Mouse (Mus musculus): ENCODE data around the gene Plekhb2. TPM values are rescaled to one million over a fixed set of nuclear protein-coding genes. Genes with fewer than 3 reads are reported as not detected.

The Plekhb2 gene
- polyA plus RNA-seq, 1 experiment from 2014 or later, result 62.3 TPM

GRCm38 (mm10) chr1:34819225-34819910, 30.4 kb upstream of the Plekhb2 start:
- H3K4me2 ChIP-seq (replicated peaks), result no peak overlapping the region
- H3K27ac ChIP-seq, result no peak overlapping the region
- WGBS, result 96% methylated on average over 6 of the region's 6 CpGs
- peaks cover 80% of the 10 kb centered on the region for H3K36me3 ChIP-seq
- no peaks in the 10 kb centered on the region for H3K9me3 ChIP-seq
- no peak overlapping the region for H3K9ac ChIP-seq
- no peaks in the 10 kb centered on the region for H3K4me1 ChIP-seq
- ATAC-seq (ENCODE audit: low FRiP score, low read depth), result no peak
- H3K4me3 ChIP-seq, result no peak overlapping the region
- H3K27me3 ChIP-seq (replicated peaks), result no peaks in the 10 kb centered on the region

- no peak overlapping the region for H3K4me3 ChIP-seq
- no peak overlapping the region for H3K27ac ChIP-seq
- H3K9ac ChIP-seq, result no peak overlapping the region
- H3K4me2 ChIP-seq (replicated peaks), result no peak overlapping the region
- H3K36me3 ChIP-seq, result peaks cover 61% of the 10 kb centered on the region
- H3K27me3 ChIP-seq (replicated peaks), result no peaks in the 10 kb centered on the region
- ATAC-seq (ENCODE audit: low FRiP score, low read depth), result no peak
- WGBS, result 92% methylated on average over 2 of the region's 2 CpGs
- H3K4me1 ChIP-seq, result no peaks in the 10 kb centered on the region
- no peaks in the 10 kb centered on the region for H3K9me3 ChIP-seq
These were observed 28.4 kb upstream of the Plekhb2 start for GRCm38 (mm10) chr1:34821411-34821810.

GRCm38 (mm10) chr1:34822003-34822402, 27.8 kb upstream of the Plekhb2 start:
- Histone ChIP-seq H3K9ac (no peak overlapping the region), H3K27ac (no peak overlapping the region), H3K4me2 (replicated peaks) (no peak overlapping the region), H3K27me3 (replicated peaks) (no peaks in the 10 kb centered on the region), H3K36me3 (peaks cover 61% of the 10 kb centered on the region), H3K4me1 (no peaks in the 10 kb centered on the region), H3K4me3 (no peak overlapping the region), H3K9me3 (no peaks in the 10 kb centered on the region)
- WGBS, result 90% methylated on average over 7 of the region's 7 CpGs
- ATAC-seq (ENCODE audit: low FRiP score, low read depth), result no peak

- Histone ChIP-seq H3K4me2 (replicated peaks) (no peak overlapping the region), H3K4me3 (no peak overlapping the region), H3K9ac (no peak overlapping the region), H3K36me3 (peaks cover 60% of the 10 kb centered on the region), H3K9me3 (no peaks in the 10 kb centered on the region), H3K27ac (no peak overlapping the region), H3K27me3 (replicated peaks) (no peaks in the 10 kb centered on the region), H3K4me1 (no peaks in the 10 kb centered on the region)
- no peak for ATAC-seq (ENCODE audit: low FRiP score, low read depth)
- WGBS, result 91% methylated on average over 7 of the region's 7 CpGs
These were observed 27.0 kb upstream of the Plekhb2 start for GRCm38 (mm10) chr1:34822746-34823145.

- H3K4me2 ChIP-seq (replicated peaks), result no peak overlapping the region
- no peaks in the 10 kb centered on the region for H3K4me1 ChIP-seq
- no peak overlapping the region for H3K27ac ChIP-seq
- H3K27me3 ChIP-seq (replicated peaks), result no peaks in the 10 kb centered on the region
- 89% methylated on average over 6 of the region's 6 CpGs for WGBS
- H3K36me3 ChIP-seq, result peaks cover 60% of the 10 kb centered on the region
- H3K9ac ChIP-seq, result no peak overlapping the region
- no peaks in the 10 kb centered on the region for H3K9me3 ChIP-seq
- H3K4me3 ChIP-seq, result no peak overlapping the region
- ATAC-seq (ENCODE audit: low FRiP score, low read depth), result no peak
These were observed 26.4 kb upstream of the Plekhb2 start for GRCm38 (mm10) chr1:34823353-34823752.

- Histone ChIP-seq H3K27ac (no peak overlapping the region), H3K27me3 (replicated peaks) (no peaks in the 10 kb centered on the region), H3K4me1 (no peaks in the 10 kb centered on the region), H3K9ac (no peak overlapping the region), H3K4me3 (no peak overlapping the region), H3K9me3 (no peaks in the 10 kb centered on the region), H3K36me3 (peaks cover 58% of the 10 kb centered on the region), H3K4me2 (replicated peaks) (no peak overlapping the region)
- ATAC-seq (ENCODE audit: low FRiP score, low read depth), result no peak
- 94% methylated on average over 8 of the region's 8 CpGs for WGBS
These were observed 25.6 kb upstream of the Plekhb2 start for GRCm38 (mm10) chr1:34824208-34824607.

- WGBS, result 92% methylated on average over 9 of the region's 9 CpGs
- H3K4me3 ChIP-seq, result no peak overlapping the region
- peaks cover 45% of the 10 kb centered on the region for H3K36me3 ChIP-seq
- no peak for ATAC-seq (ENCODE audit: low FRiP score, low read depth)
- H3K4me2 ChIP-seq (replicated peaks), result no peak overlapping the region
- no peaks in the 10 kb centered on the region for H3K4me1 ChIP-seq
- no peaks in the 10 kb centered on the region for H3K27me3 ChIP-seq (replicated peaks)
- H3K27ac ChIP-seq, result no peak overlapping the region
- no peak overlapping the region for H3K9ac ChIP-seq
- H3K9me3 ChIP-seq, result no peaks in the 10 kb centered on the region
These were observed 23.9 kb upstream of the Plekhb2 start for GRCm38 (mm10) chr1:34825909-34826308.

GRCm38 (mm10) chr1:34827900-34828299, 21.9 kb upstream of the Plekhb2 start:
- no peak overlapping the region for H3K4me2 ChIP-seq (replicated peaks)
- ATAC-seq (ENCODE audit: low FRiP score, low read depth), result no peak
- no peak overlapping the region for H3K9ac ChIP-seq
- peaks cover 34% of the 10 kb centered on the region for H3K36me3 ChIP-seq
- no peak overlapping the region for H3K4me3 ChIP-seq
- H3K27me3 ChIP-seq (replicated peaks), result no peaks in the 10 kb centered on the region
- no peak overlapping the region for H3K27ac ChIP-seq
- WGBS, result 83% methylated on average over 7 of the region's 7 CpGs
- no peaks in the 10 kb centered on the region for H3K4me1 ChIP-seq
- no peaks in the 10 kb centered on the region for H3K9me3 ChIP-seq

- H3K4me3 ChIP-seq, result no peak overlapping the region
- ATAC-seq (ENCODE audit: low FRiP score, low read depth), result no peak
- H3K9ac ChIP-seq, result no peak overlapping the region
- peaks cover 31% of the 10 kb centered on the region for H3K36me3 ChIP-seq
- no peak overlapping the region for H3K27ac ChIP-seq
- no peaks in the 10 kb centered on the region for H3K9me3 ChIP-seq
- H3K4me2 ChIP-seq (replicated peaks), result no peak overlapping the region
- 95% methylated on average over 5 of the region's 5 CpGs for WGBS
- no peaks in the 10 kb centered on the region for H3K27me3 ChIP-seq (replicated peaks)
- H3K4me1 ChIP-seq, result no peaks in the 10 kb centered on the region
These were observed 21.1 kb upstream of the Plekhb2 start for GRCm38 (mm10) chr1:34828528-34829294.

- Histone ChIP-seq H3K9me3 (no peaks in the 10 kb centered on the region), H3K9ac (no peak overlapping the region), H3K4me2 (replicated peaks) (no peak overlapping the region), H3K4me1 (peaks cover 7% of the 10 kb centered on the region; the same call in 1 of the 2 replicates), H3K27ac (no peak overlapping the region), H3K27me3 (replicated peaks) (no peaks in the 10 kb centered on the region), H3K36me3 (peaks cover 44% of the 10 kb centered on the region), H3K4me3 (no peak overlapping the region)
- no peak for ATAC-seq (ENCODE audit: low FRiP score, low read depth)
- WGBS, result 80% methylated on average over 2 of the region's 2 CpGs
These were observed 18.8 kb upstream of the Plekhb2 start for GRCm38 (mm10) chr1:34830934-34831333.

GRCm38 (mm10) chr1:34831381-34831780, 18.4 kb upstream of the Plekhb2 start:
- H3K27ac ChIP-seq, result no peak overlapping the region
- no peaks in the 10 kb centered on the region for H3K27me3 ChIP-seq (replicated peaks)
- H3K9ac ChIP-seq, result no peak overlapping the region
- ATAC-seq (ENCODE audit: low FRiP score, low read depth), result no peak
- peaks cover 7% of the 10 kb centered on the region; the same call in 1 of the 2 replicates for H3K4me1 ChIP-seq
- H3K9me3 ChIP-seq, result no peaks in the 10 kb centered on the region
- no peak overlapping the region for H3K4me3 ChIP-seq
- H3K36me3 ChIP-seq, result peaks cover 49% of the 10 kb centered on the region
- WGBS, result 65% methylated on average over 1 of the region's 1 CpGs
- no peak overlapping the region for H3K4me2 ChIP-seq (replicated peaks)

GRCm38 (mm10) chr1:34834904-34835303, 14.9 kb upstream of the Plekhb2 start:
- Histone ChIP-seq H3K36me3 (peaks cover 29% of the 10 kb centered on the region), H3K4me3 (no peak overlapping the region), H3K9me3 (no peaks in the 10 kb centered on the region), H3K4me2 (replicated peaks) (no peak overlapping the region), H3K27ac (no peak overlapping the region), H3K27me3 (replicated peaks) (no peaks in the 10 kb centered on the region), H3K9ac (no peak overlapping the region), H3K4me1 (peaks cover 18% of the 10 kb centered on the region)
- no peak for ATAC-seq (ENCODE audit: low FRiP score, low read depth)
- 92% methylated on average over 2 of the region's 2 CpGs for WGBS
